Mouse (Mus musculus) embryonic facial prominence, embryonic 10.5 days (tissue): ENCODE measurements at regions not wholly inside any gene's neighbourhood (a gene's known extent, or its start where the extent isn't known, plus 50 kb on each side); places are given as distances from the start of the nearest gene placed in this dataset.
"Not testable (repeated sequence)": the region's sequence is repeated elsewhere in the genome, so short reads cannot be mapped to it uniquely, and the experiment has no call there.

Experiments used
- DNase-seq: peaks from one replicate; pipeline ENCODE4 v3.0.0-alpha.2; 2017; ENCODE audit warnings: low spot score
- H3K27ac ChIP-seq: fragments of 300-500 bp; sonication (generic); replicated peaks from 2 replicates; pipeline ENCODE4 v1.5.1; 2016; ENCODE audit warnings: mild to moderate bottlenecking
- H3K27me3 ChIP-seq: fragments of 300-500 bp; sonication (generic); replicated peaks from 2 replicates; pipeline ENCODE4 v1.6.1; 2016; ENCODE audit warnings: low read depth, mild to moderate bottlenecking; ENCODE audit not compliant: poor library complexity, severe bottlenecking
- H3K36me3 ChIP-seq: fragments of 300-500 bp; sonication (generic); replicated peaks from 2 replicates; pipeline ENCODE4 v1.6.1; 2016; ENCODE audit warnings: mild to moderate bottlenecking, moderate library complexity
- H3K4me1 ChIP-seq: fragments of 300-500 bp; sonication (generic); 2 replicates; pipeline ENCODE4 v1.6.1; 2016
- H3K4me3 ChIP-seq: fragments of 300-500 bp; sonication (generic); 2 replicates; pipeline ENCODE4 v1.5.1; 2016; ENCODE audit warnings: mild to moderate bottlenecking, moderate library complexity
- H3K9me3 ChIP-seq: fragments of 300-500 bp; sonication (generic); 2 replicates; pipeline ENCODE4 v1.6.1; 2016; ENCODE audit warnings: mild to moderate bottlenecking
- WGBS: fragments of 180-500 bp; shearing (Covaris S2); methylation state at CpG from one replicate; pipeline ENCODE4 v1.1.7; 2016; 5-methylcytosine and 5-hydroxymethylcytosine counted together

DNA sequence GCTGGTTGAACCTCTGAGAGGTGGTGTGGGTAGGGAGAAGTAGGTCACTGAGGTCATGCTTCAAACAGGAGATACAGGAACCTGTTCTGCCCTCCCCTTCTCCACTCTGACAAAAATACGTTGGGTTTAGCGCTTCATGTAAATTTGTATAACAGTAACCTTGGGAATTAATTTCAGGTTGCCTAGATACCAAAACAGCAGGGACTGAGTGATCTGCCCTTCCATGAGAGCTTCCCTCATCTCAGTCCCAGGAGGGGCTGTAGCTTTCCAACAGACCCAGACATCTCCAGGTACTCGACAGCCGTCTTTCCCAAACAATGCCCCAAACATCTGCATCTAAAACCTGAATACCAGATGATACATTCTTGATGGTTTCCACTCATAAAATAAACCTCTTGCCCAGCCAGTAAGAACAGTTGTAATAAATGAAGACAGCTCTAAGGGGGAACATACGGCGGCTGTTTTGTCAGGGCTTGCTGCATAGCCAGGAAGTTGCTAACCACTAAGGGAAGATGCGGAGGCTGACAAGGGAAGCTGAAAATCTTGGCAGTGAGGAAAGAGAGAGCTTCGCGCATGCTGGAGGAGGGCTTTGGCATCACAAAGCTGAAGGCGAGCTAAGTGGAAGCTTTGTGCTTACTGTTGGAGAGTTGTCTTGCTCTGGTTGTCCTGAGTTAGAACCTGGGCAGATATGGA, 137.4 kb upstream of the Daam1 start:
- H3K4me3 ChIP-seq = no peak overlapping the region
- no peak overlapping the region for H3K27ac ChIP-seq
- DNase-seq = no peak
- H3K36me3 ChIP-seq = no peaks in the 10 kb centered on the region
- H3K4me1 ChIP-seq = 0 out of 2 replicates have a peak, but pooled peaks cover under 1% of the 10 kb centered on the region
- 83% methylated on average over 10 of the region's 10 CpGs for WGBS
- H3K27me3 ChIP-seq = no peaks in the 10 kb centered on the region
- H3K9me3 ChIP-seq = no peaks in the 10 kb centered on the region

- 76% methylated on average over 2 of the region's 2 CpGs for WGBS
- Histone ChIP-seq H3K36me3 (no peaks in the 10 kb centered on the region), H3K9me3 (0 out of 2 replicates have a peak, but pooled peaks cover 5% of the 10 kb centered on the region), H3K27ac (no peak overlapping the region), H3K27me3 (no peaks in the 10 kb centered on the region), H3K4me3 (no peak overlapping the region), H3K4me1 (no peaks in the 10 kb centered on the region)
- DNase-seq = peak; percentile 34
These were observed 129.1 kb upstream of the Daam1 start for GRCm38 (mm10) chr12:71701753-71702152.

GRCm38 (mm10) chr12:71702181-71702580, 128.7 kb upstream of the Daam1 start:
- H3K27ac ChIP-seq = no peak overlapping the region
- WGBS = 87% methylated on average over 11 of the region's 11 CpGs

DNA sequence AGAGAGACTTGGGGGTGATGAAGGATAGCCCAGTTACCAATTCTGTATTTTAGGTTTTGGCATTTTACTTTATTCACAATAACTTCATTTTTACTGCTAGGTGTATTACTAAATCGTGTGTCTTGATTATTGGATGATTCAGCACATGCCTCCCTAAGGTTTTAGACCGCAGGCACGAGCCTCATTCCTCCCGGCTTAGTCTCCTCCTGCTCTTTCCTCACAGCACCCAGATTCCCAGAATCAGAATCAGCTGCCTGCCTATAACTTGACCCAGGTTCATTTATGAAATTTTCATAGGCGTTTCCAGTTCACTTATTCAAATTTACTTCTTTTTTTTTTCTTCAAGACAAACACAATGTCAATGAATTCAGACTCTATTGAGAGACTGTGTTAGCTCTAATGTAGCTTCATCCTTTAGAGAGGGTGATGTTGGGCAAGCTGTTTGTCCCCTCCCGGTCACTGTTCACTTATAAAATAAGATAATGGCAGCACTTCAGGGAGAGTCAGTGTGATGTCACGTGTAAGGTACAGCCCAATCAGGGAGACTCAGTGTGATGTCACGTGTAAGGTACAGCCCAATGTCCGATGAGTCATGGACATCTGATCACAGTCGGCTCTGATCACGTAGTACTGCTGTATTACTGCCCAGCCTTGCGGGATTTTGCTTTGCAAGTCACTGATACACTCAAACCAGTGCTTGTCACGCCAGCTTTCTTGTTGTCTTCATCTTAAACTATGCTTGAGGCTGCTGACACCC, 127.6 kb upstream of the Daam1 start:
- 0 out of 2 replicates have a peak, but pooled peaks cover 5% of the 10 kb centered on the region for H3K9me3 ChIP-seq
- 89% methylated on average over 13 of the region's 13 CpGs for WGBS
- H3K27ac ChIP-seq = no peak overlapping the region
- no peaks in the 10 kb centered on the region for H3K36me3 ChIP-seq
- H3K27me3 ChIP-seq = no peaks in the 10 kb centered on the region
- no peaks in the 10 kb centered on the region for H3K4me1 ChIP-seq
- no peak for DNase-seq
- H3K4me3 ChIP-seq = no peak overlapping the region

More at GRCm38 (mm10) chr12:71702181-71702580, 128.7 kb upstream of the Daam1 start:
- H3K4me3 ChIP-seq = no peak overlapping the region
- peak; percentile 19 for DNase-seq
- H3K36me3 ChIP-seq = no peaks in the 10 kb centered on the region
- H3K27me3 ChIP-seq = no peaks in the 10 kb centered on the region
- H3K9me3 ChIP-seq = 0 out of 2 replicates have a peak, but pooled peaks cover 5% of the 10 kb centered on the region
- H3K4me1 ChIP-seq = no peaks in the 10 kb centered on the region

DNA sequence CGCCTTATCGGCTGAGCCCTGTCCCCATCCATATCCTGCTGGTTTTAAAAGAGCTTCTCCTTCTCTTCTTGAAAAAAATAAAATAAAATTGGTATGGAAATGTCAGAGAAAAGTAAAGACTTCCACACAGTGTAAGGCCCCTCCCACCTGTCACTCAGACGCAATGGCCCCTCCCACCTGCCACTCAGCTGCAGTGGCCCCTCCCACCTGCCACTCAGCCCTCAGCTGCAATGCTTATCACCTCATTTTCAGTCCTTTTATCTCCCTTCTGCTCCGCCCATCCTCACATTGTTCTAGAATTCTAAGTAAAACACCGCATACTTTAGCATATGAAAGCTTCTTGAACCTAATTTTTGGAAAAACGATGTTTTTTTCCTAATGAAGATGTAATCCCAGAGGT, 126.4 kb upstream of the Daam1 start:
- Histone ChIP-seq H3K4me1 (no peaks in the 10 kb centered on the region), H3K36me3 (no peaks in the 10 kb centered on the region), H3K9me3 (0 out of 2 replicates have a peak, but pooled peaks cover 4% of the 10 kb centered on the region), H3K27ac (no peak overlapping the region), H3K27me3 (no peaks in the 10 kb centered on the region), H3K4me3 (no peak overlapping the region)
- WGBS = 77% methylated on average over 6 of the region's 6 CpGs
- no peak for DNase-seq

GRCm38 (mm10) chr12:71707727-71708369, 123.0 kb upstream of the Daam1 start:
- H3K27me3 ChIP-seq = no peaks in the 10 kb centered on the region
- WGBS = 27% methylated on average over 10 of the region's 10 CpGs
- H3K9me3 ChIP-seq = no peaks in the 10 kb centered on the region
- DNase-seq = peak; percentile 71
- no peak overlapping the region for H3K4me3 ChIP-seq
- no peak overlapping the region for H3K27ac ChIP-seq
- no peaks in the 10 kb centered on the region for H3K36me3 ChIP-seq
- H3K4me1 ChIP-seq = no peaks in the 10 kb centered on the region

DNA sequence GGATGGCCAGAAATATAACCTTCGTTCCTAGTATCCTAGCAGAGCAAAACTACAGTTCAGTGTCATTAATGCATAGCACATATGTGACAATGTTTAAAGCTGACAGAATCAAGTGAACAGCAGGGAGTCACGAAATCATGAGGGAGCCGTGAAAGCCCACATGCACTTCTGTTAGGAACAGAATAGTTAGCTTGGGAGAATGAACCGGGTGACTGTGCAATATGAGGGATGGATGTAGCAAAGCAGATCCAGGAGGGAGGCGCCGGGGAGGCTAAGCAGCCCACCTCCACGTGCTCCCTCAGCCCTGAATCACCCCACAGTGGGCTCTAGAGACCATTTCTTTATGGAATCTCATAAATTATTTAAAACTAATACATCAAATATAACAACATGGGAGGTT, 116.3 kb upstream of the Daam1 start:
- WGBS = 82% methylated on average over 7 of the region's 7 CpGs
- H3K27ac ChIP-seq = no peak overlapping the region
- H3K36me3 ChIP-seq = no peaks in the 10 kb centered on the region

GRCm38 (mm10) chr12:71718412-71718811, 112.5 kb upstream of the Daam1 start:
- not testable (repeated sequence) for H3K27me3 ChIP-seq, H3K36me3 ChIP-seq, H3K27ac ChIP-seq, H3K4me1 ChIP-seq, H3K9me3 ChIP-seq, H3K4me3 ChIP-seq, DNase-seq
- WGBS = 76% methylated on average over 12 of the region's 12 CpGs

More for the DNA sequence above, 116.3 kb upstream of the Daam1 start:
- DNase-seq = no peak
- no peaks in the 10 kb centered on the region for H3K9me3 ChIP-seq
- H3K4me1 ChIP-seq = no peaks in the 10 kb centered on the region
- no peak overlapping the region for H3K4me3 ChIP-seq
- H3K27me3 ChIP-seq = no peaks in the 10 kb centered on the region

DNA sequence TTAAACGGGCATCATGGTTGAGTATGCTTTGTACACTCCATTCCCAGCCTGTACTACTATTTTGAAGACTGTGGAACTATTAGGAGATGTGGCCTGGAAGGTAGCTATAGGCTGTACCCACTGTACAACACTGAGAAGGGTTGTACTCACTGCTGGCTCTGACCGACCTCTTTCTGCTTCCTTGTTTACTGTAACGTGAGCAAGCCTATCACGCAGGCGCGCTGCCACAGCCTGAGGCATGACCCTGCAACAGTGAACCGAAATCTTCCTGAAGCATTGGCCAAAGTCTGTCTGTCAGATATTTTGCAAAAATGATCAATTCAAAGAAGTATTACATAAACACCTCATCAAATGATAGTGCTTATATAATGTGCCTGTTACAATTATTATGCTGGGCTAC, 112.0 kb upstream of the Daam1 start:
- H3K27ac ChIP-seq = no peak overlapping the region
- H3K4me1 ChIP-seq = no peaks in the 10 kb centered on the region
- DNase-seq = no peak
- H3K27me3 ChIP-seq = no peaks in the 10 kb centered on the region
- 65% methylated on average over 7 of the region's 7 CpGs for WGBS
- H3K9me3 ChIP-seq = no peaks in the 10 kb centered on the region
- H3K4me3 ChIP-seq = no peak overlapping the region
- H3K36me3 ChIP-seq = no peaks in the 10 kb centered on the region

DNA sequence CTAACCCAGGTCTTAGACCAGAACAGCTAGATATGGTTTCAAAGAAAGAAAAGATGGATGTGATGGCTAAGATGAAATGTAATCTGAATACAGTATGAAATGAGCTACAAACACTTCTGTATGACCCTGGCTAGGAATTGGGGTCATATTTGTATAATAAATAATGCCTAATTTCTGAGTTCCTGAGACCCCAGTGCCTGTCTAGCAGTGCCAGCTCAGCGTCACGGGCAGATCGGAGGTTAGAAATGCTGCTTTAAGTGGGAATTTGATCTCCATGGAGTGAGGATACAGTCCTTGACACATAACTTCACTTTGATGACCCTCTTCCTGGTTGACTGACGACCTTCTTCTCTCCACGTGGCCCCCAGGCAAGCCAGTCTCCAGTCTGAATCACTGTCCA, 105.7 kb upstream of the Daam1 start:
- no peaks in the 10 kb centered on the region for H3K36me3 ChIP-seq
- no peak for DNase-seq
- H3K27me3 ChIP-seq = no peaks in the 10 kb centered on the region
- H3K9me3 ChIP-seq = no peaks in the 10 kb centered on the region
- no peak overlapping the region for H3K27ac ChIP-seq
- 30% methylated on average over 5 of the region's 5 CpGs for WGBS
- H3K4me3 ChIP-seq = no peak overlapping the region
- peaks cover 9% of the 10 kb centered on the region; the same call in 1 of the 2 replicates for H3K4me1 ChIP-seq

DNA sequence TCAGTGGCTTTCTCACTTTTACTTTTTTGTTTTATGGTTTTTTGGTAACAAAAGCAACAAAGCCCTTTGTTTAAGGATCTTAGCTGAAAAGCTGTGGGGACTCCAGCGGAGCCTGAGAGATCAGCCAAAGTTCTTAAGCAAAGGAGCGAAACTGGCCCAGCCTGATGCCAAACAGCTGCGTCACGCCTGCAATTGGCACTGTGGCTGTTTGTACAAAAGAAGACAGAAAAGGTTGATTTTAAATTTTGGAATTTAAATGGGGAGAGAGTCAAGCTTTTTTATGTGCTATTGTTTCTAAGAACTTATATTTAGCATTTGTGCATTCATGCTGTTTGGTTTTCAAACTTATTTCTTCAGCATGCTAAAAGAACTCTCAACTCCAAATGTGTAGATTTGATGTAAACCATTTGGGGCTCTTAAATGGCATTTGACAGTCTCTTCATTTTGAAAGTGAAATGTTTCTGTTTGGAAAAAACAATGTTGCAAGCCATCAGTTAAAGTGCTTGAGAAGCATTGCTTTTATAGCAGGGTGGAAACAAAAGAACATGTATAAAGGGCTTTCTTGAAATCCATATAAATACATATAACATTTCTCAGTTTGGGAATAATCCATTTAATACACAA, 105.1 kb upstream of the Daam1 start:
- 26% methylated on average over 4 of the region's 4 CpGs for WGBS
- Histone ChIP-seq H3K27ac (no peak overlapping the region), H3K4me3 (no peak overlapping the region), H3K36me3 (no peaks in the 10 kb centered on the region), H3K9me3 (no peaks in the 10 kb centered on the region), H3K27me3 (no peaks in the 10 kb centered on the region), H3K4me1 (peaks cover 15% of the 10 kb centered on the region)
- no peak for DNase-seq

DNA sequence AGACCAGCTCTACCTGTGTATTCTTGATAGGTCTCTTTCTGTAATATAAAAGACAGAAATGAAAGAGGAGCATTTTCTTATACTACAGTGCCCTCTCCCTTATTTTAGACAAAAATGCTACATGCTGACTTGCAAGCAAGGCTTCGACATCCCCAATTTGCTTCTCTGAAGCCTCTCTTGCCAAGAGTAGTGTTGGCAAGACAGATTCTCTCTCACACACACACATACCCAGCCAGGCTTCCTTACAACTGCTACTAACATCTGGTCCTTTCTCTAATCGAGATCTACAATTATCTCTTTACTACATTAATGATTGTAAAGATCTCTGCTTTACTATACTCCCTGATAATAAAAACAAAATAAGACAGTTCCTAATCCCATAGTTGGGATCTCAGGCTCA, 87.5 kb upstream of the Daam1 start:
- 87% methylated on average over 2 of the region's 2 CpGs for WGBS
- no peaks in the 10 kb centered on the region for H3K27me3 ChIP-seq
- no peak overlapping the region for H3K27ac ChIP-seq
- H3K4me3 ChIP-seq = no peak overlapping the region
- peaks cover 3% of the 10 kb centered on the region; the same call in 1 of the 2 replicates for H3K4me1 ChIP-seq
- DNase-seq = no peak
- H3K9me3 ChIP-seq = no peaks in the 10 kb centered on the region
- no peaks in the 10 kb centered on the region for H3K36me3 ChIP-seq
